Mouse (Mus musculus) embryonic fibroblast, embryonic 13.5 days (primary cell): Measurements from ENCODE around the gene Hvcn1. TPM values are rescaled to one million over a fixed set of nuclear protein-coding genes. Genes with fewer than 3 reads are reported as not detected.

ENCODE experiments used
- H3K27ac ChIP-seq: 2 replicates; pipeline ENCODE4 v1.5.1; 2012; ENCODE audit warnings: low read length, control low read depth, inconsistent platforms; ENCODE audit not compliant: insufficient read depth
- H3K4me1 ChIP-seq: 2 replicates; pipeline ENCODE4 v1.6.1; 2011; ENCODE audit warnings: low read length; ENCODE audit not compliant: control insufficient read depth, insufficient read depth
- H3K4me3 ChIP-seq: 2 replicates; pipeline ENCODE4 v1.5.1; 2011; ENCODE audit warnings: mild to moderate bottlenecking, control low read depth, low read length; ENCODE audit not compliant: insufficient read depth
- CTCF ChIP-seq: IDR thresholded peaks from 2 replicates; pipeline ENCODE4 v1.5.1; 2011; ENCODE audit warnings: mild to moderate bottlenecking, control low read depth, low read length, moderate library complexity, borderline replicate concordance; ENCODE audit not compliant: insufficient read depth
- POLR2A ChIP-seq: IDR thresholded peaks from 2 replicates; pipeline ENCODE4 v1.6.1; 2011; ENCODE audit warnings: low read depth, mild to moderate bottlenecking, control low read depth, low read length, moderate library complexity
- polyA plus RNA-seq: library from polyadenylated mRNA; stranded (reverse); fragments of >200 nt; gene quantifications from 2 replicates; pipeline ENCODE4 v1.2.4, GENCODE M21; 2011; ENCODE audit warnings: low read depth; ENCODE audit not compliant: missing spikeins, insufficient read length

The Hvcn1 gene
- polyA plus RNA-seq, 1 experiment, result 3.1 TPM

GRCm38 (mm10) chr5:122219655-122220629 is 13.3 kb downstream of the Hvcn1 start:
- TF ChIP-seq CTCF (no peak), POLR2A (no peak)
- Histone ChIP-seq H3K4me3 (no peak overlapping the region), H3K27ac (no peak overlapping the region), H3K4me1 (no peaks in the 10 kb centered on the region)

DNA sequence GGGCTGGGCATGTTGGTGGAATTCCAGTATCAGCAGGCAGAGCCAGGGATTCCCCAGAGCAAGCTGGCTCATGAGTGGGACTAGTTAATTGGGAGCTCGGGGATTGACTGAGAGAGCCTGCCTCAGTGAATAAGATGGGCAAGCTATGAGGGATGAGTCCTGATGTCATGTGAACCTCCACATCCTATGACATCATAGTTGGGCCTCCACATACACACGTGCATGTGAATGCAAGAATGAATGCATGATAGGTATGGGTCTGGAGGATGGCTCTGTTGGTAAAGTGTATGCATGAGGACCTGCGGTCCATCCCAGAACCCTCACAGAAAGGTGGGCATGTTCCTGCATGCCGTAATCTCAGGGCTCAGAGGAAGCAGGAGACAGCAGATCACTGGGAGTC is 14.5 kb downstream of the Hvcn1 start:
- H3K4me3 ChIP-seq, result no peak overlapping the region
- no peak overlapping the region for H3K27ac ChIP-seq
- TF ChIP-seq CTCF (no peak), POLR2A (no peak)
- no peaks in the 10 kb centered on the region for H3K4me1 ChIP-seq

DNA sequence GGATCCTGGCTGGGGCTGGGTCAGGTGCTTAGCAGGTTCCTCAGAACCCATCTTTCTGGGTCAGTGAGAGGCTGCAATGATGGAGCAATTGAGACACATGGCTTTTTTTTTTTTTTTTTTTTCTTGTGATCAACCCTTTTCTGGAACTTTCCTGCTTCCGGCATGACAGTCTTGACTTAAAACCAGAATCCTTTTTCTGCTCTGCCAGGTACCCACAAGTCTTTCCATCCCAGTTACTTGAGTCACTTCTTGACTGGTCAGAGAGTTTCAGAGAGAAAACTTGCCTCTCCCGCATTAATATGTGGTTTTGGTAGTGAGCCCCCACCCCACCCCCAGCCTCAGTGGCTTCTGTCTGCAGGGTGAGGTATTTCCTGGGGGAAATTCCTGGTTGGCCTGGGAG is 17.7 kb downstream of the Hvcn1 start:
- H3K4me3 ChIP-seq, result no peak overlapping the region
- TF ChIP-seq POLR2A (no peak), CTCF (no peak)
- no peak overlapping the region for H3K27ac ChIP-seq

GRCm38 (mm10) chr5:122228271-122228765 is 21.7 kb downstream of the Hvcn1 start:
- H3K4me1 ChIP-seq, result no peaks in the 10 kb centered on the region
- TF ChIP-seq POLR2A (no peak), CTCF (no peak)
- H3K4me3 ChIP-seq, result no peak overlapping the region
- H3K27ac ChIP-seq, result no peak overlapping the region

More for the DNA sequence above, 17.7 kb downstream of the Hvcn1 start:
- H3K4me1 ChIP-seq, result no peaks in the 10 kb centered on the region

- H3K27ac ChIP-seq, result no peak overlapping the region
- no peak overlapping the region for H3K4me3 ChIP-seq
These were observed 22.2 kb downstream of the Hvcn1 start for GRCm38 (mm10) chr5:122228772-122229171.

GRCm38 (mm10) chr5:122230816-122231215 is 24.2 kb downstream of the Hvcn1 start:
- H3K4me1 ChIP-seq, result no peaks in the 10 kb centered on the region
- no peak overlapping the region for H3K4me3 ChIP-seq
- H3K27ac ChIP-seq, result no peak overlapping the region
- TF ChIP-seq CTCF, result no peak
- no peak for TF ChIP-seq POLR2A

More at GRCm38 (mm10) chr5:122228772-122229171, 22.2 kb downstream of the Hvcn1 start:
- no peaks in the 10 kb centered on the region for H3K4me1 ChIP-seq
- TF ChIP-seq CTCF (no peak), POLR2A (no peak)

GRCm38 (mm10) chr5:122231431-122231830 is 24.8 kb downstream of the Hvcn1 start:
- no peak overlapping the region for H3K27ac ChIP-seq
- no peak overlapping the region for H3K4me3 ChIP-seq
- no peaks in the 10 kb centered on the region for H3K4me1 ChIP-seq
- TF ChIP-seq POLR2A (no peak), CTCF (no peak)

GRCm38 (mm10) chr5:122232004-122232403 is 25.4 kb downstream of the Hvcn1 start:
- no peak for TF ChIP-seq POLR2A
- TF ChIP-seq CTCF, result no peak
- Histone ChIP-seq H3K27ac (no peak overlapping the region), H3K4me1 (no peaks in the 10 kb centered on the region), H3K4me3 (no peak overlapping the region)

DNA sequence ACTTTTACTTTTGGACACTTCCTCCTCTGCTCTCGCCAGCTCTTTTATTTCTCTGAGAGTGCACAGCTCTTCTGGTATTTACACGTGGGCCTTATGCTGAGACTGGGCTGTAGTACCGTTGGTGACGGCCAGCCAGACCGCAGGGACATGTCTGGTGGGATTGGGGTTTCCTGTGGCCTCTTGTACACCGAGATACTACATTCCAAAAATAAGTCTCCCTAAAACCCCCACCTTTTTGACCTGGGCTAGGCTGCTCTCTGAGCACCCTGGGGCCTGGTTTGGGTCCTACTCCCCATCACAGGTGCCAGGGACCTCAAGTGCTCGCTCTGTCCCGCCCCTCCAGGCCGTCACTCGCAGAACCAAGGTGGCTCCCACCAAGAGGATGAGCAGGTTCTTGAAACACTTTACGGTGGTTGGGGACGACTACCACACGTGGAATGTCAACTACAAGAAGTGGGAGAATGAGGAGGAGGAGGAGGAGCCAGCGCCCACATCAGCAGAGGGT is 26.5 kb downstream of the Hvcn1 start:
- H3K4me3 ChIP-seq, result no peak overlapping the region
- no peaks in the 10 kb centered on the region for H3K4me1 ChIP-seq
- TF ChIP-seq POLR2A (no peak), CTCF (no peak)
- H3K27ac ChIP-seq, result no peak overlapping the region

DNA sequence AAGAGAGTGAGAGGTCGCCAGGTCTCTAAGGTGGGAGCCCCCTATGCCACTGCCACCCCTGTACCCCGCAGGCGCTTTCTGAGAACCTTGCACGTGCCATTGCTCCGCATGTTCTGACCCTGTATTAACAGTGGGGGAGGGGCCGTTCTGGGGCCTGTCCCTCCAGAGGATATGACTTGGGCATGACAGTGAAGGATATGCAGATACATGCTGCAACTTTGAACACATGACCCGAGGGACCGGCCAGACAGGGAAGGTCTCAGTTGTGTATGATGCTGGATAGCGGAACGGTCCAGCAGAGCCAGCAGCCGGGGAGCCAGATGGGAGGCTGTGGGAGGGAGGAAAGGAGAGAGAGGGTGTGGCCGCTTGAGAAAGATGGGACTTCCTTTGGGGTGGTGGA is 27.1 kb downstream of the Hvcn1 start:
- Histone ChIP-seq H3K4me1 (no peaks in the 10 kb centered on the region), H3K4me3 (no peak overlapping the region), H3K27ac (no peak overlapping the region)
- TF ChIP-seq POLR2A, result no peak
- no peak for TF ChIP-seq CTCF
